Mouse (Mus musculus): ENCODE results near the gene Sycn.

GRCm38 (mm10) chr7:28577826-28578542 lies 37.3 kb downstream of the Sycn start:
- TF ChIP-seq CTCF (IDR thresholded peaks at IDR 0.05 in 2 of 3, conservative IDR thresholded peaks at IDR 0.05 in 1 of 3; ENCODE audit: control insufficient read depth in 1 of 3, insufficient read depth in 1 of 3, low read depth in 2 of 3, low read length in 3 of 3, poor library complexity in 1 of 3, severe bottlenecking in 1 of 3), result no peak
- TF ChIP-seq GATA1 (IDR thresholded peaks at IDR 0.05; ENCODE audit: low read depth, low read length), result no peak
- no peak for TF ChIP-seq CHD2 (IDR thresholded peaks at IDR 0.05; ENCODE audit: low read length)
- no peak for TF ChIP-seq MAX (IDR thresholded peaks at IDR 0.05; ENCODE audit: low read length)
- TF ChIP-seq POLR2A (IDR thresholded peaks at IDR 0.05; ENCODE audit: control insufficient read depth in 1 of 2, insufficient read depth in 1 of 2, low read depth in 1 of 2, low read length in 2 of 2, poor library complexity in 1 of 2), result no peak
- TF ChIP-seq EP300 (IDR thresholded peaks at IDR 0.05; ENCODE audit: low read depth in 1 of 2, low read length in 2 of 2), result no peak
- no peak for TF ChIP-seq GABPA (IDR thresholded peaks at IDR 0.05; ENCODE audit: low read depth, low read length)
- TF ChIP-seq MAZ (IDR thresholded peaks at IDR 0.05; ENCODE audit: low read depth, low read length), result no peak
- TF ChIP-seq TBP (IDR thresholded peaks at IDR 0.05; ENCODE audit: low read depth, low read length), result no peak
- TF ChIP-seq BHLHE40 (IDR thresholded peaks at IDR 0.05; ENCODE audit: borderline replicate concordance, low read depth, low read length), result no peak
- no peak for TF ChIP-seq MAFK (IDR thresholded peaks at IDR 0.05; ENCODE audit: borderline replicate concordance, low read depth, low read length)
- TF ChIP-seq ELF1 (IDR thresholded peaks at IDR 0.05; ENCODE audit: low read depth, low read length), result no peak
- no peak for TF ChIP-seq UBTF (IDR thresholded peaks at IDR 0.05; ENCODE audit: borderline replicate concordance, insufficient read depth, low read depth, low read length)

Data from MEL (cell line).